Mouse (Mus musculus): ENCODE data around the gene Lrrc25.

Gene Lrrc25

DNA sequence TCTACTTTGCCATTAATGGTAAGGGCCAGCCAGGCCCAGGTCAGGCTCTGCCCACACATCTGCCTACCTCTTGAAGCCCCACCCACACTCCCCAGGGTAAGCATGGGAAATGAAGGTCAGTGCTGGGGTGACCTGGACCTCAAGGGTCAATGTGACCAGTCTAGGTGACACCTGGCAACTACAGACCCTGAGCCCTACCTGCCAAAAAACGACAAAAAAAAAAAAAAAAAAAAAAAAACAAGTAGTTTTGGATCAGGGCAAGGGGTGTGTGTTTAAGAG, 32.1 kb downstream of the Lrrc25 start:
- no peak for DNase-seq (ENCODE audit: low spot score)

DNA sequence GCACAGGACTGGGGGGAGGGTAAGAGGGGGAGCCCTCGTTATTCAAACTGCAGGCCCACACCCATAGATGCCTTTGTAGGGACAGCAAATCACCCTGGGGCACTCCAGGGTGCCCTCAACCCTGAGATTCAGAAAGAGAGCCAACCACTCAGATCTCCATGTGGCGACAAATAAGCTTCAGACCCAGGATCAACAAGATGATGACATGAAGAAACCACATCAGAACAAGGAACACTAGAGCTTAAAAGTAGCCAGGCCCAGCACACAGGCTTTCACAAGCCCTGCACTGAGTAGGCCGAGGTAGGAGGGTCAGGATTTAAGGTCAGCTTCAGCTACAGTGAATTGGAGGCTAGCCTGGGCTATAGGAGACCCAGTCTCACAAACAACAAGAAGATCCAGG, 33.0 kb downstream of the Lrrc25 start:
- no peak for DNase-seq (ENCODE audit: low spot score)

DNA sequence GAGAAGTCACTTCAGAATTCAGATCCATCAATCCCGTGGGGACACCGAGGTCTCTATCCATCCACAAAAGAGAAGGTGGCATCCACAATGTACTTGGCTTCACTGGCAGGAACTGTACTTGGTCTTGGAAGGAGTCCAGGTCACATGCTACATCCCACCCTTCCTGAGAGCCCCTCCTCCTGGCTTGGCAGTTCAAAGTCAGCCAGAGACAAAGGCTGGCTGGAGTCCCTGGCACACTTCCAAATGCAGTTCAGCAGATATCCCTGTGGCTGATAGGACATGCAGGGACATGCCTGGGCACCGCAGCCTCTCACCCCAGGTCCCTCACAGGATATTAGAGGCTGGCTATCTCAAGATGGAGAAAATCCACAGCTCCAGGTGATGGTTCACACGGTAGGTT, 33.4 kb downstream of the Lrrc25 start:
- peak; percentile 81 for DNase-seq (ENCODE audit: low spot score)

DNA sequence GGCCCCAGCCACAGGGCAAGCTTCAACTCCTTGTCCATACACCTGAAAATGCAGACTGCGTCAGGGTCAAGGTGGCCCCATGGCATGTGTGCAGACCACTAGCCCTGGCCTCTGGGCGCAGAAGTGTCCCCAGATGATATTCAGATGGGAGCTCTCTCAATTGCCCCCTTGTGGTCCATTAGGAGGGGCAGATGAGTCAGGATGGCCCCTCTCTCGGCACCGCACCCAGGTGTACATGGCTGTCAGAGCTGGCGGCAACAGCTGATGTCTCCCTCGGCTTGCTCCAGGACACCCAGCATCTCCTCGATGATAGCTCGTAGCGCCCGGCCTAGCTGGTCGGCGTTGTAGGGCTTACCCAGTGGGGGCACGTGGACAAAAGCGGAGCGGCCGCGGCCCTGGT, 34.4 kb downstream of the Lrrc25 start:
- DNase-seq (ENCODE audit: low spot score), result no peak

DNA sequence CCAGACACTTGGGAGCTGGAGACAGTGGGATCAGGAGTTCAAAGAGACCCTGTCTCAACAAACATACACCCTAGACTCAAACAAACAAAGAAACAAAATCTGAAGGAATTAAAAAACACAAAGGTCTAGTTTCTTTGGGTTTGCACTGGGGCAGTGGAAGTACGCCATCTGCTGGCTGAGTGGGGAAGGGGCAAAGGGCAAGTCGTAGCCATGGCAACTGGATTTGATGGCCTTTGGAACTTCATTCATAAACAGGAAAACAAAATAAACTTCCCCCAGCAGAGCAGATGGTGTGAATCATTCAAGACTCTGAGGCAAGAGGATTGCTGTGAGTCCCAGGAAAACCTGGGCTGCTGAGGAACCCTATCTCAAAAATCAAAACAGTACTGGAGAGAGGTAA, 37.3 kb downstream of the Lrrc25 start:
- peak; percentile 62 for DNase-seq (ENCODE audit: low spot score)

DNA sequence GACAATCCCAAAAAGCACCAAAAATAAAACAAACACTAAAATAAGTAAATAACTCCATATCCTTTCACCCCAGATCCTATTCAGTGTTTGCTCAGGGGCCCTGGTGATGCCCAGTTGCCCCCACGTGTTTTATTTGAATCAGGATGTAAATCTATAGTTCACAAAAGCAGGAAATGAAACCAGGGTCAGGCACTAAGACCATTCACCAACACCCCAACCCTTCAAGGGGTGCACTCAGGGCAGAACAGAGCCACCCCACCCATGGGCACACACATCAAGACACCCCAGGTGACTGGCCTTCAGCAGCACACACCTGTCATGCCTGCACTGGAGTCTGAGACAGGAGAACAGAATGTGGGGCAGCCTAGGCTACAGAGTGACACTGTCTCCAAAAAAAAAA, 38.2 kb downstream of the Lrrc25 start:
- no peak for DNase-seq (ENCODE audit: low spot score)

DNA sequence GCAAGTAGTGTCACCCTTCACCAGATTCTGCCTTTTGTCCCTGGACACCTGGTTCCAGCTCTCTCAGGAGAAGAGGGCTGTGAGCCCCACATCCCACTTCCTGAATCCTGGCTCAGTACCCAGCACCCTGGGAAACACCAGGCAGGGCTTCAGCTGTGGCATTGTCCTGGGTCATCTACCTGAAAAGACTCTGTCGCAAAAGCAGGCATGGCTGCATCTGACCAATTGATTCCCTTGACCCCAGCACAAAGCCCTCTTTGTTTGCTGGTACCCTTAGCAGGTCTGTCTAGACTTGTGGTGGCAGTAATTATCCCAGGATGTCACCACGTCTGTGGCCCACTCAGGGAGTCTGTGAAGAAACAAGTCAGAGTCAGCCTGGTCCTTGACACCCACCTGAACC, 39.5 kb downstream of the Lrrc25 start:
- no peak for DNase-seq (ENCODE audit: low spot score)

DNA sequence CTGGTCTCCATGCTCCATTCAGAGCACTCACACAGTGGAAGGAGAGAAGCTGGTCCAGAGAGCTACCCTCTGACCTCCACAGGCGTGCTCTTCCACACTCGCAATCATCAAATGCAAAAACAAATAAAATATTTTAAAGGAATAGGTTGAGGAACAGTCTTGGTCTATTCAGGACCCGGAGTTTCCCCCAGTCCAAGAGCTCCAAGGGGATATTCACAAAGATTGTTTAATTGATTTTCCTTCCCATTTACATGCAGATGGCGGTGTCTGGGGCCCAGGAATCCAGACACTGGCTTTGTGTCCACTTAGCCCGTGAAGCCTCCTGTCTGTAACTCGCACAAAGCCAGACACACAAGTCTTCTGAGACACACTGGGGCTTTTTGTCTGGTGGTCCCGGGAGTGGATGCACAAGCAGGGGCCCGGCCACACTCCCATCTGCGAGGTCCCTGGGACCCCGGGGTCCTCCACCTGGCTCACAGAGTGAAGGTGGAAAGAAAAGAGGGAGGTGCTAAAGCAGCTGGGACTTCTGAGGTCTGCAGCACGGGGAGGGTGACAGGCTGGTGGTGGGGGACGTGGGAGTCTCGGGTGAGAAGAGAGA, 40.3 kb downstream of the Lrrc25 start:
- no peak for DNase-seq (ENCODE audit: low spot score)

DNA sequence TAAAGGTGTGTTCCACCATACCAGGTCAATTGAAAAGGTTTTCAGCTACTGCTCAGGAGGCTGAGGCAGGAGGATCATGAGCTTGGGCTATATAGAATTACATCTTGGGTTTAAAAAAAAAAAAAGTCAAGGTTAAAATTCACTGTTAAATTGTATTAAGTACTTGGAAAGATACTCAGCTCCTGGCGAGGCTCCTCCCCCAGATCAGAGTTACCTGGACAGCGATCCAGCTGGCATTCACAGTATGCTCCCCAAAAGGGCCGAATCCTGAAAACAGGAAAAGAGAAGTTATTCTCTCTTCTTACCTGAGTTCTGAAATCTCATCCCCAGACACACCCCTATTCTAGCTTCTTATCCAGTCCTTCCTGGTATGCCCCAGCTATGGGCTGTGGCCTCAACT, 41.3 kb downstream of the Lrrc25 start:
- no peak for DNase-seq (ENCODE audit: low spot score)

DNA sequence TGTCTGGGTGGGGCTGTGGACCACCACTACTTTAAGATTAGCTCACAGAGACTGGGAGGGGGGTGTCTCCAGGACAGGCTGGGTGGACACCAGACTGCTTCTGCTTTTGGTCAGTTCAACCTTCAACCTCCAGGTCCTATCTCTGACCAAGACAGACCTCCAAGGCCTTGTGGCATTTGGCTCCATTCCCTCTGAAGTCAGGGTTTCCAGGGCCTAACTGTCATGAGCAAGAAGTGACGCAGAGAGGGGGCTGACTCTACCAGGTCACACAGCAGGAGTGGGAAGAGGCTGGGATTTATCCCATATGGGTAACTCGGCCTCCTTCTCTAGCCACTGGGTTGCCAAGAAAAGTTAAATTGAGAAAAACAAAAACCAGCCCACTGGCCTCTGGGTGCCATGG, 41.8 kb downstream of the Lrrc25 start:
- no peak for DNase-seq (ENCODE audit: low spot score)

DNA sequence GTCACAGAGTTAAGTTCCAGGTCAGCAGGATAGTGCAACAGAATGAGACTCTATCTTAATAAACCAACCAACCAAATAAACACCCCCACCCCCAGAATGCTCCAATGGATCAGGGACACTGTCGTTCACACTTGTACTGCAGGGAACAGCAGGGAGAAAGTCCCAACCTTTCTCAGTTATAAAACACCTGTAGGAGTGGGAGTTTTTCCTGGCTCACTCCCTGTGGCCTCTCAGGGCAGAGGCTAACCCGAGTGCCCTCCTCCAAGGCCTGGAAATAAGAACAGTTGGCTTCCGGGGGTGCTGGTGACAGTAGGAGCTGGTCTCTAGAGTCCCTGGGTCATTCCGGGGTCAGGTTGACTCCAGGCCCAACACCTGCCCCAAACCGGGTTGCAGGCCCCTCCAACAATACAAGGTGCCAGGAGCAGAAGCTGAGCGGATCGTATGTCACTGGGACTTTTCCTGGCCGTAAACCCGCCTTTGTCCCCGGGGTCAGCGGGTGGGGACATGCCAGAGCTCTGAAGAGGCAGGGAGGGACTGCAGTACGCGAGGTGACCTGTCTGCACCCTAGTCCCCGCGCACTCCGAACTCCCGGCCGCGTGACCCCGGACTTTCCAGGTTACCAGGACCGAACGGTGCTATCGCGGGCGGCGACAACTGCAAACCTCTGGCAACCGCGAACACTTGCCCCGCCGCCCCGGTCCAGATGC, 43.1 kb downstream of the Lrrc25 start:
- DNase-seq (ENCODE audit: low spot score), result no peak

DNA sequence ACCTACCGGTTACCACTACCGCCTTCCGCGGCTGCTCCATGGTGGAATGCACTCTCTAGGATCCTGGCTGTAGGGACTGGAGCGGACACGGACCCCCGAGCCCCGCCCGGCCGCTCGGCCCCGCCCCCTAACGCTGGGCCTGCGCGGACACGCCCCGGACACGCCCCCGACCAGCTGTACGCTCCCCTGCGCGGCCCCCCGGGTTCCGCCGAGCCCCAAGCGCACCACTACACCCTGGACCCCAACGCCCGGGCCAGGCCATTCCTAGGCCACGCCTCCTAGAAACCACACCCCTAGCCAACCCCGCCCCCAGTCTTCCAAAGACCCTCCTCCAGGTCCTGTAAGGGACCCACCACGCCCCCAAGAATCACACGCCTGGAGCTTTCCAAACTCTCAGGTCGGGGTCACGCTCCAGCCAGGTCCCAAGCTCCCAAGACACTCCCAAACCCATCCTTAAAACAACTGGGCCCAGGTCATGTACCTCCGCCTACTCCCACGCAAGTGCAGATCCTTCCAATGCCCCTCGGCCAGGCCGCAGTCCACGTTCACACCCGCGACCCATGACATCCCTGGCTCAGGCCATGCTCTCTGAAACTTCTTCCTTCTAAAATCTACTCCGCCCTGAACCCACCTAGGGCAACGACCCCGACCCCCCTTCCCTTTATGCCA, 43.8 kb downstream of the Lrrc25 start:
- peak; percentile 92 for DNase-seq (ENCODE audit: low spot score)

DNA sequence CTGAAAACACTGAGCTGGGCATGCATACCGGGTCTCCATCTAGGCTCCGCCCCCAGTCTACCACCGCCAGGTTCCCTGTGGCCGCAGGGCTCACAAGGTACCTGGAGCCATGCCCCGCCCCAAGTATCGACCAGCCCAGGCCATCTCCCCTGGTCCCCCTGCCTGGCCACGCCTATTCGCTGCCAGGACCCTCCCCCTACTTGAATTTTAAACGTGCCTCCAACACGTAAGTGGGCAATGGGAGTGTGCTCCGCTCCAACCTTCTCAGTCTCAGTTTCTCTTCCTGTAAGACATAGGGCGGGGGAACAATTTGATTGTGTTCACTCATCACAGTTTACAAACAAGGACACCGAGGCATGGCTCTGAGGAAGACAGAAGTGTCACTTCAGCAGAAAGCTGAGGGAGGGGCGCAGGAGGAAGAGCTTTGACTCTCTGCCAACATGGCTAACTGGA, 44.3 kb downstream of the Lrrc25 start, which contains the start of gene Pgpep1:
Gene Pgpep1 (minus strand): TSS at position 116 of the 453 bp plus-strand sequence.
- DNase-seq (ENCODE audit: low spot score), result no peak

DNA sequence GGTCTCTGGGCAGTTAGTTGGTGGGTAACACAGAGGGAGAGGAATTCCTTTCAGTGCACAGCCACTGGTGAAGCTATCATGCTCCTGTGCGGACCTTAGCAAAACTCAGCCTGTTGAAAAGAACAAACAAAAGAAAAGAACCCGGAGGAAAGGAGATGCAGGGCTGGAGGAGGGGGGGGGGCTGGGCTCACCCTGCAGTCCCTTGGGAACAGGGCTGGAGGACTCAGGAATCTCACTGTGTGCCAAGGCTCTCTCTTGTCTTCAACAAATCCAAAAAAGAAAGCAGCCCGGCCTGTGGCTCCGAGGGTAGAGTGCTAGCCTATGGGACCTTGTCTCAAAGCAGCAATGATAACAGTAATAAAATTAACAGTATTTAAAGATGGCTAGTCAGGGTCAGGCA, 47.7 kb downstream of the Lrrc25 start:
- no peak for DNase-seq (ENCODE audit: low spot score)

DNA sequence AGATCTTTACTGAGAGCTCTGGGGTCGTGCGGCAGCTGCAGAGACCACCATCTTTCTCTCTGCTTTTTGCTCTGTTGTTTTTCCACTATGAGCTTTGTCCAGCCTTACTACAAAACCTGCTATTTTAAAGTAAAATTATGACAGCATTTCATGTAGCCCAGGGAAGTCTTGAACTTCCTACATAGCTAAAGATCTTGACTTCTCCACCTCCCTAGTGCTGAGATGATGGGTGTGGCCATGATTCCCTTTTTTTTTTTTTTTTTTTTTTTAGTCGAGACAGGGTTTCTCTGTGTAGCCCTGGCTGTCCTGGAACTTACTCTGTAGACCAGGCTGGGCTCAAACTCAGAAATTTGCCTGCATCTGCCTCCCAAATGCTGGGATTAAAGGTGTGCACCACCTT, 48.7 kb downstream of the Lrrc25 start:
- DNase-seq (ENCODE audit: low spot score), result no peak

DNA sequence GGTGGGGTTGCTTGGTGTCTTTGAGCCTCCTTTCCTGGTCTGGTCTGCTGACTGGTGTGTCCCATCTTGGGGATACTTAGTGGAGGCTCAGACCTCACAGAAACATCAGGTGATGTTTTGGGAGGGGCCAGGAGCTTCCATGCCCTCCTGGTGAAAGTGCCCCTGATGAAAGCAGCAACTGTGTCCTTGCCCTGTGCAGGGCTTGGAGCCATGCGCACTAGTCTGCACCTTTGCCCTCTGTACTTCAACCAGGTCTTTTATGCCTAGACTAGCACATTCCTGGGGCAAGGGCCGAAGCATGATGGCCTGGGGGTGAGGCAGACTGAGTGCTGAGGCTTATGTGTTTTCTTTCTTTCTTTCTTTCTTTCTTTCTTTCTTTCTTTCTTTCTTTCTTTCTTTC, 49.6 kb downstream of the Lrrc25 start:
- DNase-seq (ENCODE audit: low spot score), result no peak

DNA sequence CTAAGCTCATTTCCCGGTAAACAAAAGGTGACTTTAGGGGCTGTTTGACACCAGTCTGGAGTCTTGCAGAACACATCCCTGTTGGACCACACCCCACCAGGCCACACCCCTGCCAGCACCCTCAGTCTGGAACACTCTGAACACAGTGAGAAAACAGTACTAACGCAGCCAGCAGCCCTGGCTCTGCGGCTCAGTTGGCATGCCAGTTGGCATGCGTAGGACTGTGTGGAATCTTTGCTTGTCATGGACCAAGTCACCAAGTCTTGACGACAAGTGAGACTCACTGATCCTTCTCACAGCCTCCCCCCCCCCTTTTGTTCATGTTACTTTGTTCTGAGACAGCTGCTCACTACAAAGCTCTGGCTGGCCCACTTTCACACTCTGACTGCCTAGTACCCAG, 51.1 kb downstream of the Lrrc25 start:
- no peak for DNase-seq (ENCODE audit: low spot score)
